Comparison of ENCODE assay signal across 21 mouse cellular contexts in genomic region chr9:110226191-110226590, GRCm38 (mm10). TPM values are rescaled to one million over a fixed set of nuclear protein-coding genes. Genes with fewer than 3 reads are reported as not detected.
DNase-seq lines count a peak whose midpoint lies in the region; ATAC-seq lines count a peak whose summit lies in the region.
"Had no signal": no experiment of that assay in that cellular context is flagged by ENCODE, and none has a peak within 500 bp of the region (broad histone marks: within the 10 kb centered on the region; RNA-seq: fewer than 3 reads in every experiment).

No protein-coding gene starts in this region.

- H3K4me2 ChIP-seq in neural tube, embryonic 11.5 days (ENCODE audit: low read depth), result no peak overlapping the region
- H3K4me2 ChIP-seq in kidney, embryonic 14.5 days (replicated peaks; ENCODE audit: low read depth, low read length), result no peak overlapping the region
- H3K4me2 ChIP-seq: embryonic facial prominence, embryonic 12.5 days; forebrain, embryonic 12.5 days had no signal

- WGBS in neural tube, embryonic 11.5 days, result 95% methylated on average over 4 of the region's 4 CpGs
- WGBS in kidney, embryonic 14.5 days, result 95% methylated on average over 4 of the region's 4 CpGs

- H3K27ac ChIP-seq in neural tube, embryonic 11.5 days (ENCODE audit: low read depth, low read length), result no peak overlapping the region
- no peak overlapping the region for H3K27ac ChIP-seq in kidney, embryonic 14.5 days (ENCODE audit: low read depth, low read length)
- H3K27ac ChIP-seq: embryonic facial prominence, embryonic 12.5 days; forebrain, embryonic 10.5 days; forebrain, embryonic 12.5 days had no signal

- no peaks in the 10 kb centered on the region for H3K9me3 ChIP-seq in neural tube, embryonic 11.5 days (ENCODE audit: control insufficient read depth, low read length)
- no peaks in the 10 kb centered on the region for H3K9me3 ChIP-seq in kidney, embryonic 14.5 days (ENCODE audit: control insufficient read depth, low read length)
- H3K9me3 ChIP-seq: embryonic facial prominence, embryonic 12.5 days; forebrain, embryonic 10.5 days; forebrain, embryonic 12.5 days had no signal

- peaks cover 22% of the 10 kb centered on the region for H3K36me3 ChIP-seq in neural tube, embryonic 11.5 days (ENCODE audit: control insufficient read depth, insufficient read depth, low read length)
- peaks cover 79% of the 10 kb centered on the region for H3K36me3 ChIP-seq in kidney, embryonic 14.5 days (ENCODE audit: control insufficient read depth, insufficient read depth, low read length)

- H3K9ac ChIP-seq in neural tube, embryonic 11.5 days (ENCODE audit: low read length), result no peak overlapping the region
- no peak overlapping the region for H3K9ac ChIP-seq in kidney, embryonic 14.5 days (ENCODE audit: low read depth, low read length)
- H3K9ac ChIP-seq: embryonic facial prominence, embryonic 12.5 days; forebrain, embryonic 12.5 days had no signal

- peak; percentile 4 for DNase-seq in neural tube, embryonic 11.5 days (ENCODE audit: low spot score)
- DNase-seq in neural tube, embryonic 10.5 days (ENCODE audit: extremely low spot score, low spot score), result no peak
- DNase-seq in NIH3T3 (ENCODE audit: low read depth), result peak; percentile 71
- DNase-seq in fibroblast of lung, adult 2 months (ENCODE audit: low read depth), result peak; percentile 29
- DNase-seq: adrenal gland, adult 2 months; adrenal gland, postnatal 10 days; adrenal gland, postnatal 25 days; cerebellum, adult 11 months; cerebellum, adult 18-20 months; cerebellum, adult 8-10 months; cerebellum, adult 9-11 months; cerebellum, postnatal 14 days; cerebellum, postnatal 36 days; embryo, embryonic 11 days had no signal

- no peak for ATAC-seq in neural tube, embryonic 11.5 days (ENCODE audit: insufficient read depth, low FRiP score, low TSS enrichment)
- no peak for ATAC-seq in kidney, embryonic 14.5 days (ENCODE audit: low FRiP score, low TSS enrichment)
- no peak for ATAC-seq in erythroblast, adult 5-6 weeks (replicated peaks; ENCODE audit: low FRiP score, poor library complexity, severe bottlenecking)
- ATAC-seq: forebrain, embryonic 14.5 days; forebrain, embryonic 16.5 days had no signal

- H3K4me1 ChIP-seq in neural tube, embryonic 11.5 days (ENCODE audit: control insufficient read depth, insufficient read depth, low read length), result no peaks in the 10 kb centered on the region
- H3K4me1 ChIP-seq in kidney, embryonic 14.5 days (ENCODE audit: control insufficient read depth, insufficient read depth, low read length), result no peaks in the 10 kb centered on the region
- H3K4me1 ChIP-seq: embryonic facial prominence, embryonic 12.5 days; forebrain, embryonic 10.5 days; forebrain, embryonic 12.5 days had no signal

- H3K4me3 ChIP-seq in neural tube, embryonic 11.5 days (ENCODE audit: low read depth, low read length), result no peak overlapping the region
- H3K4me3 ChIP-seq in kidney, embryonic 14.5 days (ENCODE audit: low read length), result no peak overlapping the region
- H3K4me3 ChIP-seq: embryonic facial prominence, embryonic 12.5 days; forebrain, embryonic 10.5 days; forebrain, embryonic 12.5 days had no signal

- no peaks in the 10 kb centered on the region for H3K27me3 ChIP-seq in neural tube, embryonic 11.5 days (ENCODE audit: control insufficient read depth, insufficient read depth, low read length)
- no peaks in the 10 kb centered on the region for H3K27me3 ChIP-seq in kidney, embryonic 14.5 days (ENCODE audit: control insufficient read depth, insufficient read depth, low read length)
- H3K27me3 ChIP-seq: embryonic facial prominence, embryonic 12.5 days; forebrain, embryonic 12.5 days had no signal

RNA-seq across cellular contexts. Expression of gene Cspg5, which starts 17.4 kb away (rescaled TPM):
- polyA plus RNA-seq in neural tube, embryonic 11.5 days (2014; fragmentation: Nextera tagmentation; extraction: Ambion mirVana), result 19.6 and 21.3 TPM in 2 replicates
- 0.76 and 1.4 TPM in 2 replicates for polyA plus RNA-seq in kidney, embryonic 14.5 days (2014; fragmentation: Nextera tagmentation; extraction: Ambion mirVana)
- total RNA-seq in erythroblast, adult 5-6 weeks (2015; ENCODE audit: low replicate concordance), result not detected in 2 replicates
- 0.17 and 0.70 TPM in 2 replicates for total RNA-seq in erythroblast, adult 5-6 weeks (2017; ENCODE audit: low replicate concordance)
